Mouse (Mus musculus): ENCODE results near the gene Fam171b. TPM values are rescaled to one million over a fixed set of nuclear protein-coding genes. Genes with fewer than 3 reads are reported as not detected.

Fam171b gene
- polyA plus RNA-seq, 1 experiment, result 58.5 TPM

DNA sequence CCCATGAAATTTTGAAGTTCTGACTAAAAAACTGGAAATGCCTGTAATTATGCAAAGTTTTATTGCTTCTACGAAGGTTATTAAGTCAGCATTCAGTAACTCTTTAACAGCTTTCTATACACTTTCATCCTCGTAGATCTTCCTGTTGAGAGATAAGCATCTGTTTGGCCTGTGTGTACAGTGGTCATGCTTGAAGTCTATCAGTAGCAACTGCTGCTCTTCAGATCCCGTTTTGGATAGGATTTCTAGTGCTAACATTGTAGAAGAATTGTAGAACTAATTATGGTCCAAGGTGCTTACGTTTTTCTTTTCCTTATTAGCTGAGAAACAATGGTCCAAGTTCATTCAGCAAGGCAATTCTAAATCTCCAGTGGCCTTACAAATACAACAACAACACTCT is 16.7 kb upstream of the Fam171b start:
- no peak for DNase-seq
- Histone ChIP-seq H3K4me3 (replicated peaks; ENCODE audit: insufficient read depth, low read depth, low read length) (no peak overlapping the region), H3K4me1 (ENCODE audit: control insufficient read depth, insufficient read depth, low read length) (no peaks in the 10 kb centered on the region), H3K27me3 (ENCODE audit: control insufficient read depth, insufficient read depth, low read length) (no peaks in the 10 kb centered on the region), H3K27ac (ENCODE audit: insufficient read depth, low read length) (no peak overlapping the region)
- 89% methylated on average over 4 of the region's 4 CpGs for WGBS
- no peak for TF ChIP-seq POLR2A (IDR thresholded peaks at IDR 0.05; ENCODE audit: borderline replicate concordance, insufficient read depth, low read length)
- no peak for TF ChIP-seq CTCF (IDR thresholded peaks at IDR 0.05; ENCODE audit: borderline replicate concordance, insufficient read depth, low read depth, low read length)

GRCm38 (mm10) chr2:83797902-83798497 is 14.4 kb upstream of the Fam171b start:
- H3K27me3 ChIP-seq (ENCODE audit: control insufficient read depth, insufficient read depth, low read length), result no peaks in the 10 kb centered on the region
- H3K4me1 ChIP-seq (ENCODE audit: control insufficient read depth, insufficient read depth, low read length), result no peaks in the 10 kb centered on the region
- H3K27ac ChIP-seq (ENCODE audit: insufficient read depth, low read length), result no peak overlapping the region
- DNase-seq, result no peak
- TF ChIP-seq CTCF (IDR thresholded peaks at IDR 0.05; ENCODE audit: borderline replicate concordance, insufficient read depth, low read depth, low read length) (no peak), POLR2A (IDR thresholded peaks at IDR 0.05; ENCODE audit: borderline replicate concordance, insufficient read depth, low read length) (no peak)
- 52% methylated on average over 9 of the region's 9 CpGs for WGBS
- H3K4me3 ChIP-seq (replicated peaks; ENCODE audit: insufficient read depth, low read depth, low read length), result no peak overlapping the region

DNA sequence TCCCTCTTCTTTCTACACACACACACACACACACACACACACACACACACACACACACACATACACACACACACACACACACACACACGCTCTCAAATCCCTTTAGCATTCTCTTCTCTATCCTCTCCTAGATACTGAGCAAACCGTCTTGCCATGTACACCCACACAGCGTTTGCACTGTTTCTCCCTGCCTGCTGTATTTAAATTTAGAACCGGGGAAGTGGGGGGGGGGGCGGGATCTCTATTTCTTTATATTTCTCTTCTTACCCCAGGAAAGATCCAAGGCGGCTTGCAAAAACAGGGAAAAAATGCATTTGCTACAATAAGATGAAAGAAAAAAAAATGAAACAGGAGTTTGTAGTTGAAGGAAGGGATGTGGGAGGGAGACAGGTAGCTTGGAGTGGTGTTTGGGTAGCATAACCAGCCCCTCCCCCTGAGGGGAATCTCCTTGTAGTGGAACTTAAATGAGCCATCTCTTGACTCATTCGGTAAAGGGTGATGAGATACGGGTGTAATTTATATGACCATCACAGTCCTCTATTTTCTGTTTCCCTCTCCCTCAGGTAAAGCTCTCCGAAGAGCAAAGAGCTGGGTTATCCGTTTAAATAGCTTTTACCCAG is 947 bp downstream of the Fam171b start:
- TF ChIP-seq POLR2A (IDR thresholded peaks at IDR 0.05; ENCODE audit: borderline replicate concordance, insufficient read depth, low read length) (no peak), CTCF (IDR thresholded peaks at IDR 0.05; ENCODE audit: borderline replicate concordance, insufficient read depth, low read depth, low read length) (no peak)
- H3K4me1 ChIP-seq (ENCODE audit: control insufficient read depth, insufficient read depth, low read length), result peaks cover 2% of the 10 kb centered on the region
- WGBS, result 3% methylated on average over 10 of the region's 10 CpGs
- H3K27ac ChIP-seq (ENCODE audit: insufficient read depth, low read length), result peak overlapping the region; percentile 84; the same call in 1 of the 2 replicates
- H3K27me3 ChIP-seq (ENCODE audit: control insufficient read depth, insufficient read depth, low read length), result no peaks in the 10 kb centered on the region
- peak overlapping the region; percentile 92 for H3K4me3 ChIP-seq (replicated peaks; ENCODE audit: insufficient read depth, low read depth, low read length)
- peak; percentile 37 to 53 for DNase-seq

DNA sequence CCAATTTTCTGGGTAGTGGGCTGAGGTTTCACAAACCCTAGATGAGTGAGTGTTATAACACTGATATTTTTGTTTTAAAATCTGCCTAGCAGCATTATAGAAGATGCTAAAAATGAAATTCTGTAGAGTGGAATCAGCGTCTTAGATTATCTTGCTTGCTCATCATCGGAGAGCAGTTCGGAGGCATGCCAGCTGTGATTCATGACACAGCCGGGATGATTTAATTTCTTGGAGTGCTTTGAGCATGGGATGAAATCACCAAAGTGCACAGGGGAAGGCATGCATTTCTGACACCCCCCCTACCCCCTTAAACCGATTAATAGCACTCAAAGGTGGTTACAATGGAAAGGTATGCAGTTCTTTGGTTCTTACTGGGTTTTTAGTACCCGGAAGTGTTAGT is 1.6 kb downstream of the Fam171b start:
- DNase-seq, result peak; percentile 46 to 64
- H3K27ac ChIP-seq (ENCODE audit: insufficient read depth, low read length), result no peak overlapping the region; the same call in 1 of the 2 replicates
- H3K4me3 ChIP-seq (replicated peaks; ENCODE audit: insufficient read depth, low read depth, low read length), result peak overlapping the region; percentile 92
- WGBS, result 6% methylated on average over 6 of the region's 6 CpGs
- H3K4me1 ChIP-seq (ENCODE audit: control insufficient read depth, insufficient read depth, low read length), result peaks cover 2% of the 10 kb centered on the region
- no peak for TF ChIP-seq POLR2A (IDR thresholded peaks at IDR 0.05; ENCODE audit: borderline replicate concordance, insufficient read depth, low read length)
- TF ChIP-seq CTCF (IDR thresholded peaks at IDR 0.05; ENCODE audit: borderline replicate concordance, insufficient read depth, low read depth, low read length), result no peak
- no peaks in the 10 kb centered on the region for H3K27me3 ChIP-seq (ENCODE audit: control insufficient read depth, insufficient read depth, low read length)

- 68% methylated on average over 6 of the region's 6 CpGs for WGBS
- Histone ChIP-seq H3K27me3 (ENCODE audit: control insufficient read depth, insufficient read depth, low read length) (no peaks in the 10 kb centered on the region), H3K4me3 (replicated peaks; ENCODE audit: insufficient read depth, low read depth, low read length) (no peak overlapping the region), H3K4me1 (ENCODE audit: control insufficient read depth, insufficient read depth, low read length) (peaks cover 2% of the 10 kb centered on the region), H3K27ac (ENCODE audit: insufficient read depth, low read length) (no peak overlapping the region)
- no peak for DNase-seq
- TF ChIP-seq CTCF (IDR thresholded peaks at IDR 0.05; ENCODE audit: borderline replicate concordance, insufficient read depth, low read depth, low read length), result no peak
- TF ChIP-seq POLR2A (IDR thresholded peaks at IDR 0.05; ENCODE audit: borderline replicate concordance, insufficient read depth, low read length), result no peak
Observed at GRCm38 (mm10) chr2:83816147-83816546, 3.7 kb downstream of the Fam171b start.

DNA sequence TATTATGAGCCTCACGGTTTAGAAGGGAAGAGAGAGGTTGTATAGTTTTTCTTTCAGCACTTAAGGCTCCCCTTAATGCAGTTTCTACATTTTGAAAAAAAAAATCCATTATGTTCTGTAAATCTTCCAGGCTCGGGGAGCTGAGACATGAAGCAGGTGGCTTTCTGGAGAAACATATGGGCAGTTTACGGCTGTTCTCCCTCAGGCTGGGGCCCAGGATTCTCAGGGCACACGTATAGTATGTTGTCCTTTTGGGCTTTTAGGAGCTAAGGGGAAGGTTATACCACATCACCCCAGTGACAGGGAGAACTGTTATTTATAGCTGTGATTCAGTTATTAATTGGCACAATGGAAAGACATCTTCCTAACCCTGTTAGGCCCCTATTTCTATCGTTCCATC is 12.7 kb downstream of the Fam171b start:
- peak in 1 of 2 experiments; percentile 47 for DNase-seq
- WGBS, result 30% methylated on average over 5 of the region's 5 CpGs

DNA sequence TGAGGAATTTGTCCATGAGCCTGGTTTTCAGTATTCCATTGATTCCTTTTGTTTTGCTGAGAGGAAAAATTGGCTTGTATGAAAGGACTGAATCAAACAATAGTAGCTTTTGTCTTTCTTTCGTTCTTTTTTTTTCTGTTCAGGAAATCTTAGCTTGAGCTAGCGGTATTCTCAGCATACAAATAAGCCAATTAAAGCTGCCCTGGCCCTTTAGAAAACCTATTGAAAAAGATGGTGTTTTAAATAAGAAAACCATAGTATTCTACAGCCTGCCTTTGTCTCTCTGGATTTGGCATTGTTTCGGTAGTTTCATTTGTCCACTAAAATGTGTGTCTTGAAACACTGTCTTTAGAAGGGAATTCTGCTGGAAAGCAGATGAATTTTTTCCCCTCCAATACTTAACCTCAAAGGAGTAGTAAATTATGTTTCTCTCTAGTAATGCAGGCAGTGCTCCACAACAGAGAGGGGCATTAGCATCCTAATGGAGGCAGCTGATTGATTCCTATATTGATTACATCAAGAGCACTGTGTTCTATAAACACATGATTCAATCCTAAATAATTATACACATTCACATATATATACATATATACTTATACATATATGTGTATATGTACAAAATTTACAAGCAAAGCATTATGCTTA is 16.6 kb downstream of the Fam171b start:
- H3K27ac ChIP-seq (ENCODE audit: insufficient read depth, low read length), result no peak overlapping the region
- no peaks in the 10 kb centered on the region; the same call in 1 of the 2 replicates for H3K4me1 ChIP-seq (ENCODE audit: control insufficient read depth, insufficient read depth, low read length)
- 56% methylated on average over 3 of the region's 3 CpGs for WGBS
- no peak overlapping the region for H3K4me3 ChIP-seq (replicated peaks; ENCODE audit: insufficient read depth, low read depth, low read length)
- DNase-seq, result no peak
- no peak for TF ChIP-seq CTCF (IDR thresholded peaks at IDR 0.05; ENCODE audit: borderline replicate concordance, insufficient read depth, low read depth, low read length)
- no peak for TF ChIP-seq POLR2A (IDR thresholded peaks at IDR 0.05; ENCODE audit: borderline replicate concordance, insufficient read depth, low read length)
- no peaks in the 10 kb centered on the region for H3K27me3 ChIP-seq (ENCODE audit: control insufficient read depth, insufficient read depth, low read length)

More for the DNA sequence above, 12.7 kb downstream of the Fam171b start:
- Histone ChIP-seq H3K27ac (ENCODE audit: insufficient read depth, low read length) (no peak overlapping the region), H3K4me1 (ENCODE audit: control insufficient read depth, insufficient read depth, low read length) (no peaks in the 10 kb centered on the region; the same call in none of the 2 replicates), H3K4me3 (replicated peaks; ENCODE audit: insufficient read depth, low read depth, low read length) (no peak overlapping the region), H3K27me3 (ENCODE audit: control insufficient read depth, insufficient read depth, low read length) (no peaks in the 10 kb centered on the region)
- TF ChIP-seq CTCF (IDR thresholded peaks at IDR 0.05; ENCODE audit: borderline replicate concordance, insufficient read depth, low read depth, low read length) (no peak), POLR2A (IDR thresholded peaks at IDR 0.05; ENCODE audit: borderline replicate concordance, insufficient read depth, low read length) (no peak)
